Mouse (Mus musculus) CH12.LX (cell line): ENCODE measurements around the gene Stat5b. TPM values are rescaled to one million over a fixed set of nuclear protein-coding genes. Genes with fewer than 3 reads are reported as not detected.

Experiments
- DNase-seq: peaks from one replicate; pipeline ENCODE4 v3.0.0-alpha.2; 2013; ENCODE audit errors: extremely low read depth
- H3K27ac ChIP-seq: 2 replicates; pipeline ENCODE4 v1.5.1; 2012; ENCODE audit warnings: low read depth, mild to moderate bottlenecking, control low read depth, moderate library complexity; ENCODE audit not compliant: insufficient read depth
- H3K27me3 ChIP-seq: replicated peaks from 2 replicates; pipeline ENCODE3; 2012; ENCODE audit warnings: inconsistent platforms
- H3K36me3 ChIP-seq, 2 experiments: replicated peaks in 1 of 2; 2 replicates each; pipeline versions ENCODE3 to v1.6.1; 2012; ENCODE audit warnings: inconsistent platforms in 1 of 2, low read length in 1 of 2, mild to moderate bottlenecking in 1 of 2, mixed read lengths in 1 of 2, moderate library complexity in 1 of 2; ENCODE audit not compliant: control insufficient read depth in 1 of 2, insufficient read depth in 1 of 2
- H3K4me1 ChIP-seq, 2 experiments: 2 replicates each; pipeline ENCODE4 v1.6.1; 2012; ENCODE audit warnings: inconsistent platforms in 1 of 2, moderate library complexity in 1 of 2; ENCODE audit not compliant: insufficient read depth in 2 of 2, control insufficient read depth in 1 of 2
- H3K4me2 ChIP-seq: 2 replicates; pipeline ENCODE4 v1.6.1; 2012; ENCODE audit warnings: low read depth, mild to moderate bottlenecking, control low read depth; ENCODE audit not compliant: poor library complexity, insufficient read depth, severe bottlenecking
- H3K4me3 ChIP-seq, 3 experiments: fragments of 150-350 bp in 1 of 3; sonication (generic) in 1 of 3; replicated peaks in 1 of 3; 2 replicates each; pipeline versions ENCODE3 to v1.5.1; 2011 to 2012; ENCODE audit warnings: low read depth in 2 of 3, low read length in 2 of 3, mild to moderate bottlenecking in 2 of 3, moderate library complexity in 2 of 3, control low read depth in 1 of 3, improper control_type of control experiment in 1 of 3, inconsistent platforms in 1 of 3, mixed read lengths in 1 of 3; ENCODE audit not compliant: poor library complexity in 1 of 3
- H3K79me2 ChIP-seq: replicated peaks from 2 replicates; pipeline ENCODE4 v1.6.1; 2012; ENCODE audit warnings: mild to moderate bottlenecking, moderate library complexity; ENCODE audit not compliant: control insufficient read depth, poor library complexity, insufficient read depth, severe bottlenecking; ENCODE audit errors: extremely low read depth
- H3K9ac ChIP-seq: 2 replicates; pipeline ENCODE4 v1.6.1; 2012; ENCODE audit warnings: low read depth, mild to moderate bottlenecking, control low read depth, moderate library complexity; ENCODE audit not compliant: insufficient read depth
- H3K9me3 ChIP-seq: replicated peaks from 2 replicates; pipeline ENCODE3; 2012; ENCODE audit warnings: low read length, inconsistent platforms, mixed read lengths
- BHLHE40 ChIP-seq: IDR thresholded peaks from 2 replicates; pipeline ENCODE4 v1.6.1; 2011; ENCODE audit warnings: mild to moderate bottlenecking, low read depth, low read length, improper control_type of control experiment
- CHD1 ChIP-seq: IDR thresholded peaks from 2 replicates; pipeline ENCODE4 v1.6.1; 2012; ENCODE audit warnings: low read depth, low read length, improper control_type of control experiment, inconsistent platforms
- CTCF ChIP-seq, 2 experiments: IDR thresholded peaks in 1 of 2; conservative IDR thresholded peaks in 1 of 2; 2 replicates each; pipeline ENCODE4 v1.5.1; 2011 to 2012; ENCODE audit warnings: low read depth in 2 of 2, low read length in 2 of 2, improper control_type of control experiment in 1 of 2, inconsistent platforms in 1 of 2, mild to moderate bottlenecking in 1 of 2, moderate library complexity in 1 of 2
- E2F4 ChIP-seq: IDR thresholded peaks from 2 replicates; pipeline ENCODE4 v1.6.1; 2011; ENCODE audit warnings: low read depth, low read length, improper control_type of control experiment; ENCODE audit not compliant: insufficient replicate concordance
- EP300 ChIP-seq: IDR thresholded peaks from 2 replicates; pipeline ENCODE4 v1.6.1; 2011; ENCODE audit warnings: low read length, improper control_type of control experiment
- ETS1 ChIP-seq: conservative IDR thresholded peaks from 2 replicates; pipeline ENCODE4 v1.6.1; 2012; ENCODE audit warnings: low read depth, mild to moderate bottlenecking, inconsistent platforms, low read length, improper control_type of control experiment, moderate library complexity
- JUND ChIP-seq: conservative IDR thresholded peaks from 2 replicates; pipeline ENCODE4 v1.6.1; 2011; ENCODE audit warnings: low read depth, low read length, improper control_type of control experiment
- MAFK ChIP-seq: IDR thresholded peaks from 2 replicates; pipeline ENCODE4 v1.6.1; 2011; ENCODE audit warnings: low read length, improper control_type of control experiment; ENCODE audit not compliant: insufficient replicate concordance
- MEF2A ChIP-seq: IDR thresholded peaks from 2 replicates; pipeline ENCODE4 v1.6.1; 2014; ENCODE audit warnings: low read depth, mild to moderate bottlenecking, inconsistent platforms, low read length, improper control_type of control experiment, borderline replicate concordance
- MYC ChIP-seq: IDR thresholded peaks from 2 replicates; pipeline ENCODE4 v1.6.1; 2011; ENCODE audit warnings: low read depth, mild to moderate bottlenecking, improper control_type of control experiment, low read length
- NELFE ChIP-seq: IDR thresholded peaks from 2 replicates; pipeline ENCODE4 v1.6.1; 2011; ENCODE audit warnings: low read depth, low read length, improper control_type of control experiment
- NRF1 ChIP-seq: IDR thresholded peaks from 2 replicates; pipeline ENCODE4 v1.6.1; 2014; ENCODE audit warnings: low read depth, mild to moderate bottlenecking, inconsistent platforms, low read length, improper control_type of control experiment, moderate library complexity
- POLR2AphosphoS2 ChIP-seq: IDR thresholded peaks from 2 replicates; pipeline ENCODE4 v1.6.1; 2011; ENCODE audit warnings: low read depth, low read length, improper control_type of control experiment
- SMC3 ChIP-seq: IDR thresholded peaks from 2 replicates; pipeline ENCODE4 v1.6.1; 2011; ENCODE audit warnings: low read depth, low read length, improper control_type of control experiment
- USF2 ChIP-seq: conservative IDR thresholded peaks from 2 replicates; pipeline ENCODE4 v1.6.1; 2011; ENCODE audit warnings: low read depth, low read length, improper control_type of control experiment
- ZC3H11A ChIP-seq: IDR thresholded peaks from 2 replicates; pipeline ENCODE4 v1.6.1; 2012; ENCODE audit warnings: low read depth, mild to moderate bottlenecking, inconsistent platforms, low read length, improper control_type of control experiment
- ZKSCAN1 ChIP-seq: IDR thresholded peaks from 2 replicates; pipeline ENCODE4 v1.6.1; 2012; ENCODE audit warnings: low read depth, inconsistent platforms, low read length, improper control_type of control experiment, borderline replicate concordance
- ZMIZ1 ChIP-seq: IDR thresholded peaks from 2 replicates; pipeline ENCODE4 v1.6.1; 2012; ENCODE audit warnings: low read depth, mild to moderate bottlenecking, inconsistent platforms, low read length, improper control_type of control experiment
- ZNF384 ChIP-seq: IDR thresholded peaks from 2 replicates; pipeline ENCODE4 v1.6.1; 2012; ENCODE audit warnings: low read depth, low read length, improper control_type of control experiment, inconsistent platforms
- dilution Hi-C: fragments of 300-500 bp; cut with MboI; formaldehyde crosslinking; loops from 2 replicates; pipeline ENCODE4 v1.14.3; 2020; ENCODE audit warnings: low sequenced_read_pairs; ENCODE audit not compliant: extremely low pct_unique_long_range_greater_than_20kb, extremely low pct_ligation_motif_present
- in situ Hi-C: fragments of 300-500 bp; cut with MboI; formaldehyde crosslinking; loops from 3 replicates; pipeline ENCODE4 v1.14.3; 2019; ENCODE audit warnings: low sequenced_read_pairs, low pct_ligation_motif_present, low pct_unique_long_range_greater_than_20kb, mixed read lengths
- polyA plus RNA-seq: library from polyadenylated mRNA; unstranded; fragments of >175 nt; gene quantifications from 2 replicates; pipeline ENCODE4 v1.2.1, GENCODE M21; 2012; ENCODE audit warnings: low read depth; ENCODE audit not compliant: insufficient read length
- total RNA-seq, 2 experiments: library from RNA; depleted of rRNA; stranded (reverse); fragments of 300-350 nt in 1 of 2; fragments of >200 nt in 1 of 2; gene quantifications; 2 replicates each; pipeline ENCODE4 v1.2.3; 2012 to 2014

The Stat5b gene
- total and polyA plus RNA-seq, 3 experiments = 11.4 to 24.4 (median 14.0) TPM

DNA sequence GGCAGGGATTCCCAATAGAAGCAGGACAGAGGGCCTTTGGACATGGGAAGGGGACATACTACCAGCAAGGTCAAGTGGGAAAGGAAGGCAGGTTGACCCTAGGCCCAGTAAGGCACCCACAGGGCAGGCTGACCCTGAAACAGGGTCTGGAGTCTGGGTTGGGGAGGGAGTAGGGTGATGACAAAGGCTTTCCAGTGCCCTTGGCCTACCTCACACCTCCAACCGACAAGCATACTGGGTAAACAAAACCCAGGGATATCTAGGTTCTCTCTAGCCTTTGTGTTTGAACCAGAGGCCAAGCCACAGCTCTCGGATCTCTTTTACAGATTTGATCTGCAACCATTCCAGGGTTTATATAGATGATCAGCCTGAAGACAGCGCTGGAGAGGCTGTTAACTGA lies 37.2 kb upstream of the Stat5b start:
- Histone ChIP-seq H3K4me3 (no peak overlapping the region), H3K9me3 (no peaks in the 10 kb centered on the region), H3K4me2 (no peak overlapping the region), H3K36me3 (peaks cover 77 to 100% of the 10 kb centered on the region in 2 experiments), H3K79me2 (no peaks in the 10 kb centered on the region), H3K27ac (no peak overlapping the region), H3K27me3 (no peaks in the 10 kb centered on the region), H3K4me1 (0 out of 4 replicates have a peak, but pooled peaks cover 0 to 3% of the 10 kb centered on the region in 2 experiments), H3K9ac (no peak overlapping the region)
- in situ Hi-C loops (no loop called here), dilution Hi-C loops (no loop called here)
- DNase-seq = no peak
- TF ChIP-seq ZNF384 = no peak
- TF ChIP-seq EP300 = no peak
- no peak for TF ChIP-seq USF2
- TF ChIP-seq SMC3 = no peak
- no peak for TF ChIP-seq NELFE
- TF ChIP-seq ZC3H11A = no peak

DNA sequence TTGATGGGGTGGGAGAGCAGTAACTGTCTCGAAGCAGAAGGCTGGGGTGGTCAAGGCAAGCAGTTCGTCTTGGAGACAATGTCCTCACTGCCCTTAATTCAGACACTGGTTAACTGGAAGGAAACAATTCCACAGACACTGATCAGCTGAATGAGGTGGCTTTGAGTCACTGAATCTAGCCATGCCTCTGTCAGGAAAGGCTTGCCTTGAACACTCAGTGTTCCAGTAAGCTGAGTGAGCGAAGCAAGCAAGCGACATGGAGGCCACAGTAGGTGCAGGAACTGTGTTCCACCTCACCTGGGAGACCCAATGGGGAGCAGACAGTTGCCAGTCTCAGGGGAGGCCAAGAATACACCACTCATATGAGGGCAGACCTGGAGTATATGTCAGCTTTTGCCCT lies 36.7 kb upstream of the Stat5b start:
- no peaks in the 10 kb centered on the region for H3K27me3 ChIP-seq
- dilution Hi-C loops = no loop called here
- H3K36me3 ChIP-seq = peaks cover 76 to 100% of the 10 kb centered on the region in 2 experiments
- H3K4me2 ChIP-seq = no peak overlapping the region
- H3K4me1 ChIP-seq = 0 out of 4 replicates have a peak, but pooled peaks cover 0 to 3% of the 10 kb centered on the region in 2 experiments
- H3K9ac ChIP-seq = no peak overlapping the region
- DNase-seq = no peak
- in situ Hi-C loops = no loop called here
- H3K4me3 ChIP-seq = no peak overlapping the region
- no peaks in the 10 kb centered on the region for H3K9me3 ChIP-seq
- H3K27ac ChIP-seq = no peak overlapping the region
- no peaks in the 10 kb centered on the region for H3K79me2 ChIP-seq
- TF ChIP-seq ZKSCAN1 = no peak
- TF ChIP-seq E2F4 = no peak
- TF ChIP-seq ETS1 = no peak
- no peak for TF ChIP-seq CTCF (conservative IDR thresholded peaks at IDR 0.05 in 1 of 2, IDR thresholded peaks at IDR 0.05 in 1 of 2; ENCODE audit: low read depth in 2 of 2, low read length in 2 of 2)
- no peak for TF ChIP-seq NRF1
- TF ChIP-seq EP300 = no peak
- no peak for TF ChIP-seq MYC

DNA sequence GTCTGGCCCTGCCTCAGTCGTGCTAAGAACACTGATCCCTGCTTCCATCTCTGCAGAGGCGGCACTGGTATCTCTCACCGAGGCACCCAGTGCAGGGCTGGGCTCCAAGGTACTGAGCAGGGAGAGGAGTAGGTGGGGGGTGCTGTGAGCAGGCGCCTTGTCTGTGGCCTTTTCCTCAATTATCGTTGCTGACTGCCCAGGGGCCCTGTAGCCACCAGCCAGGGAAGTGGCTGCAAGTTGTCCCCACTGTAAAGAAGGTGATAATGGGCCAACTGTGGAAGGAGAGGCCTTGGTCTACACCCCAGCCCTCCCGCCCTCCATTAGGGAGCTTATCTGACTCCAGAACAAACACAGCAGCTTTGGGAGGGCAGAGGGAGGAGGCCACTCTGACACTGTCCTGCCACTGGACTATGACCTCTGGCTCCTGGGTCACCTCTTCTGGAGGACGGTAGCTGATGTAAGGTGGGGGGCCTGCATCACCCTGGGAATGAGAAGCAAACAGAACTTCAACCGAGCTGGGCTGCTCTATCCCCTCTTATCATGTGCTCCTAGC lies 35.7 kb upstream of the Stat5b start:
- Histone ChIP-seq H3K4me2 (no peak overlapping the region), H3K9ac (no peak overlapping the region), H3K9me3 (no peaks in the 10 kb centered on the region)
- dilution Hi-C loops = no loop called here
- TF ChIP-seq JUND = no peak
- TF ChIP-seq MAFK = no peak
- no peak for TF ChIP-seq ZKSCAN1
- TF ChIP-seq BHLHE40 = no peak
- no peak for TF ChIP-seq ZC3H11A
- TF ChIP-seq CTCF (conservative IDR thresholded peaks at IDR 0.05 in 1 of 2, IDR thresholded peaks at IDR 0.05 in 1 of 2; ENCODE audit: low read depth in 2 of 2, low read length in 2 of 2) = no peak
- TF ChIP-seq CHD1 = no peak
- TF ChIP-seq POLR2AphosphoS2 = no peak
- no peak for TF ChIP-seq MEF2A
- TF ChIP-seq ZMIZ1 = no peak
- TF ChIP-seq, all 38 proteins: peak for 0
- H3K4me3 ChIP-seq = no peak overlapping the region
- H3K4me1 ChIP-seq = 0 out of 4 replicates have a peak, but pooled peaks cover 0 to 3% of the 10 kb centered on the region in 2 experiments
- no peaks in the 10 kb centered on the region for H3K79me2 ChIP-seq
- no peak overlapping the region for H3K27ac ChIP-seq
- peaks cover 72 to 100% of the 10 kb centered on the region in 2 experiments for H3K36me3 ChIP-seq
- in situ Hi-C loops = no loop called here
- DNase-seq = no peak
- H3K27me3 ChIP-seq = no peaks in the 10 kb centered on the region
